Mouse (Mus musculus): ENCODE data around the gene Olfr141.

Gene Olfr141

GRCm38 (mm10) chr2:86809918-86810317, at the start of gene Olfr141:
Gene Olfr141 (minus strand): TSS chr2:86810018.
- no peak for DNase-seq (ENCODE audit: low read depth)

- DNase-seq (ENCODE audit: low read depth): no peak
Observed at GRCm38 (mm10) chr2:86851596-86851995, 41.8 kb upstream of the Olfr141 start, which contains the start of gene Olfr1095. Gene Olfr1095 (minus strand): TSS chr2:86851696.

DNA sequence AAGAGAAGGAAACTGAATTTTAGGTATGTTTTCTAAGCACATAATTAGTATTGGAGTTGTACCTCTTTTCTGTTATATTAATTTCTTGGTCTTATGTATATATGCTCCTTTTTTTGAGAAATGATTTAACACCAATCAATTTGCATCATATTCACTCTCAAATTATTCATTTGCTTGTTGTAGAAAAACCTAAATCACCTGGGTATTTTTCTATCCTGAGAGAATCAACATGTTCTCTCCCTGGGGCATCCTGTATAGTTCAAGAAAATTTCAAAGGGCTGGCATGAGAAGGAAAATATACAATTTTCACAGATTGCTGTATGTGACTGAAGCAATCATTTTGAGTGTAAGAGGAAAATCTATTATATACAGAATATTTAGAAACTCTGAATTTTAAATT, 14.5 kb upstream of the Olfr141 start, which contains the start of gene Olfr1094:
Gene Olfr1094 (plus strand): TSS at position 301 of the 400 bp plus-strand sequence.
- no peak for DNase-seq (ENCODE audit: low read depth)

GRCm38 (mm10) chr2:86782179-86782578, 27.6 kb downstream of the Olfr141 start, which contains the start of gene Olfr1093:
Gene Olfr1093 (plus strand): TSS chr2:86782479.
- no peak for DNase-seq (ENCODE audit: low read depth)

GRCm38 (mm10) chr2:86761050-86761449, 48.8 kb downstream of the Olfr141 start:
- DNase-seq (ENCODE audit: low read depth): no peak

- DNase-seq (ENCODE audit: low read depth): no peak
Observed at GRCm38 (mm10) chr2:86758893-86759292, 50.9 kb downstream of the Olfr141 start, which contains the start of gene Olfr1090. Gene Olfr1090 (minus strand): TSS chr2:86758993.

Data from 416B (cell line).